Mouse (Mus musculus) forebrain, embryonic 16.5 days (tissue): ENCODE data around the gene Gstm3. TPM values are rescaled to one million over a fixed set of nuclear protein-coding genes. Genes with fewer than 3 reads are reported as not detected.
"Not testable (repeated sequence)": the region's sequence is repeated elsewhere in the genome, so short reads cannot be mapped to it uniquely, and the experiment has no call there.

Source experiments
- ATAC-seq: fragments of 200-750 bp; cut with Nextera tagmentation; 2 replicates; pipeline ENCODE4 v1.8.0; 2017; ENCODE audit warnings: mild to moderate bottlenecking, moderate library complexity
- H3K27ac ChIP-seq: fragments of 300-500 bp; sonication (generic); 2 replicates; pipeline ENCODE4 v1.5.1; 2014; ENCODE audit warnings: low read length, control low read depth
- H3K27me3 ChIP-seq: fragments of 300-500 bp; sonication (generic); replicated peaks from 2 replicates; pipeline ENCODE4 v1.6.1; 2014; ENCODE audit warnings: low read length; ENCODE audit not compliant: control insufficient read depth, insufficient read depth
- H3K36me3 ChIP-seq: fragments of 300-500 bp; sonication (generic); 2 replicates; pipeline ENCODE4 v1.6.1; 2014; ENCODE audit not compliant: control insufficient read depth, insufficient read depth
- H3K4me1 ChIP-seq: fragments of 300-500 bp; sonication (generic); replicated peaks from 2 replicates; pipeline ENCODE4 v1.6.1; 2014; ENCODE audit warnings: low read length; ENCODE audit not compliant: control insufficient read depth, insufficient read depth
- H3K4me2 ChIP-seq: fragments of 300-500 bp; sonication (generic); 2 replicates; pipeline ENCODE4 v1.6.1; 2014; ENCODE audit warnings: mild to moderate bottlenecking, low read length, control low read depth
- H3K4me3 ChIP-seq: fragments of 300-500 bp; sonication (generic); replicated peaks from 2 replicates; pipeline ENCODE4 v1.5.1; 2014; ENCODE audit warnings: mild to moderate bottlenecking, low read length, control low read depth
- H3K9ac ChIP-seq: fragments of 300-500 bp; sonication (generic); replicated peaks from 2 replicates; pipeline ENCODE4 v1.6.1; 2014; ENCODE audit warnings: low read depth, low read length, control low read depth
- H3K9me3 ChIP-seq: fragments of 300-500 bp; sonication (generic); 2 replicates; pipeline ENCODE4 v1.6.1; 2016; ENCODE audit warnings: low read length; ENCODE audit not compliant: control insufficient read depth
- WGBS: fragments of 180-500 bp; shearing (Covaris S2); extraction: QIAGEN DNeasy Blood & Tissue Kit; methylation state at CpG from one replicate; pipeline ENCODE4 v1.1.7; 2014; 5-methylcytosine and 5-hydroxymethylcytosine counted together
- polyA plus RNA-seq: library from polyadenylated mRNA; unstranded; fragments of >200 nt; fragmentation: Nextera tagmentation; extraction: Ambion mirVana; gene quantifications from 2 replicates; pipeline ENCODE4 v1.2.1, GENCODE M21; 2015

Gene Gstm3
- polyA plus RNA-seq, 1 experiment from 2014 or later = not detected

- H3K36me3 ChIP-seq = no peaks in the 10 kb centered on the region
- no peaks in the 10 kb centered on the region for H3K9me3 ChIP-seq
- H3K4me3 ChIP-seq = no peak overlapping the region
- ATAC-seq = 0 out of 2 replicates have a peak, but pooled peaks have one; percentile 52
- no peaks in the 10 kb centered on the region for H3K27me3 ChIP-seq
- no peak overlapping the region for H3K9ac ChIP-seq
- peaks cover 4% of the 10 kb centered on the region; the same call in 1 of the 2 replicates for H3K4me1 ChIP-seq
- WGBS = 63% methylated on average over 2 of the region's 2 CpGs
- H3K27ac ChIP-seq = no peak overlapping the region
- H3K4me2 ChIP-seq = no peak overlapping the region
These were observed 41.2 kb upstream of the Gstm3 start for GRCm38 (mm10) chr3:108010286-108010685.

DNA sequence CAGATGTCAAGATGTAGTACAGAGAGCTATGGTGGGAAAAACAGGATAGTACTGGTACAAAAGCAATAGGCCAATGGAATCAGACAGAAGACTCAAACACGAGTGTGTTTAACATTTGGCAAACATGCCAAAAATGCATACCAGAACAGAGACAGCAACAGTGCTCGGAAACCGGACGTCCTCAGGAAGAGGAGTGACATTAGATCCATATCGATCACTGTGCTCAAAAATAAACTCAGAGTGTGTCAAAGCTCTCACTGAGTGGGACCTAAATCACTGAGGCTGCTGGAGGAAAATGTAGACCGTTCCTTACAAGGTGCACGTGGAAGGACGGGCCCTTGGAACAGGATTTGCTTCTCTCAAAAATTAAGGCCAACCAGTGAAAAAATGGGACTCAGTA lies 32.9 kb upstream of the Gstm3 start:
- Histone ChIP-seq H3K4me2 (no peak overlapping the region), H3K36me3 (no peaks in the 10 kb centered on the region), H3K27ac (no peak overlapping the region), H3K9me3 (no peaks in the 10 kb centered on the region), H3K27me3 (no peaks in the 10 kb centered on the region), H3K9ac (no peak overlapping the region), H3K4me3 (no peak overlapping the region), H3K4me1 (no peaks in the 10 kb centered on the region)
- ATAC-seq = no peak
- WGBS = 88% methylated on average over 8 of the region's 8 CpGs

- Histone ChIP-seq H3K4me2 (no peak overlapping the region), H3K4me1 (no peaks in the 10 kb centered on the region), H3K36me3 (no peaks in the 10 kb centered on the region), H3K9me3 (no peaks in the 10 kb centered on the region), H3K4me3 (no peak overlapping the region), H3K9ac (no peak overlapping the region), H3K27me3 (no peaks in the 10 kb centered on the region), H3K27ac (no peak overlapping the region)
- no peak for ATAC-seq
- WGBS = 94% methylated on average over 3 of the region's 3 CpGs
These were observed 30.4 kb upstream of the Gstm3 start for GRCm38 (mm10) chr3:107999491-107999890.

DNA sequence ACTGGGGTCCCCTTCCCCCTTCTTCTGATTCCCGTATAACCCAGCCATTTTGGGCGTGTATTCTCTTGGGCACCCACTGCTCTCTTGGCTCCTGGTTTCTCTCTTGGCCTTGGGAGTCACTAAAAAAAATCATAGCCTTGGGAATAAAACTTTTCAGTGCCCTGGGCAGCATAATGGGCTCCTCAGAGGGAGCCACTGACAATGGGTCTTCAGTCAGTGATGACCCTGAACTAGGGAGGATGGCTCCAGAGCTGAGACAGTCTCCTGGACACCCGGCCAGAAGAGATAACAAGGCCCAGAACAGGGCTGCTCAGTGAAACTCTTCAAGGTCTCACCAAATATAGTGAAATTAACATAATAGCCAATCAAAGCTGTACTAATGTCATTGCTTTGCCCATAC lies 29.5 kb upstream of the Gstm3 start:
- Histone ChIP-seq H3K4me2 (no peak overlapping the region), H3K4me3 (no peak overlapping the region), H3K4me1 (no peaks in the 10 kb centered on the region), H3K9me3 (no peaks in the 10 kb centered on the region), H3K9ac (no peak overlapping the region), H3K27me3 (no peaks in the 10 kb centered on the region), H3K36me3 (no peaks in the 10 kb centered on the region), H3K27ac (no peak overlapping the region)
- WGBS = 86% methylated on average over 3 of the region's 3 CpGs
- ATAC-seq = no peak

DNA sequence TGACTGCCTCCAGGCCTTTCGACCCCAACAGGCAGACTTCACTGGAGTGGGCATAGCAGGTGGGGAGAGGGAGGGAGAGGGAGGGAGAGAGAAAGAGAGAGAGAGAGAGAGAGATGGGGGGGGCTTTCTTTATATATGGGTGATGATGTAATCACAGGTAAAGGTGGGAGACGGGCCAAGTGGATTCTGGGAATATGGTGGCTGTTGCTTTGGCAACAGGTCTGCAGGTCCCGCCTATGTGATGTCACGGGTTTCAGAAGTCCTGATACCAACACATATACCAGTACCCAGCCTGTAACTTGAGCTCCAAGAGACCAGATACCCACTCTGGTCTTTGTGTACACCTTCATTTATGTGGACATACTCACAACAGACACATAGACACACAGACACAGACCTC lies 27.5 kb upstream of the Gstm3 start:
- no peaks in the 10 kb centered on the region for H3K36me3 ChIP-seq
- H3K4me3 ChIP-seq = no peak overlapping the region
- H3K9me3 ChIP-seq = no peaks in the 10 kb centered on the region
- no peaks in the 10 kb centered on the region for H3K4me1 ChIP-seq
- WGBS = 87% methylated on average over 4 of the region's 4 CpGs
- no peak overlapping the region for H3K27ac ChIP-seq
- H3K4me2 ChIP-seq = no peak overlapping the region
- H3K27me3 ChIP-seq = no peaks in the 10 kb centered on the region
- H3K9ac ChIP-seq = no peak overlapping the region
- ATAC-seq = no peak

GRCm38 (mm10) chr3:107995974-107996373 lies 26.9 kb upstream of the Gstm3 start:
- not testable (repeated sequence) for H3K9ac ChIP-seq, H3K9me3 ChIP-seq, H3K4me2 ChIP-seq, H3K27ac ChIP-seq, H3K36me3 ChIP-seq, ATAC-seq, H3K27me3 ChIP-seq, H3K4me1 ChIP-seq, H3K4me3 ChIP-seq
- 58% methylated on average over 2 of the region's 2 CpGs for WGBS

GRCm38 (mm10) chr3:107986041-107986562 lies 17.0 kb upstream of the Gstm3 start, which contains the start of gene Gstm2:
Gstm2 (minus strand) TSS chr3:107986453.
- H3K4me1 ChIP-seq = no peaks in the 10 kb centered on the region
- no peak for ATAC-seq
- 69% methylated on average over 8 of the region's 8 CpGs for WGBS
- no peak within 1 kb of the TSS for H3K9ac ChIP-seq
- H3K9me3 ChIP-seq = no peaks in the 10 kb centered on the region
- H3K27ac ChIP-seq = no peak within 1 kb of the TSS
- H3K36me3 ChIP-seq = no peaks in the 10 kb centered on the region
- H3K4me2 ChIP-seq = no peak within 1 kb of the TSS
- H3K4me3 ChIP-seq = no peak within 1 kb of the TSS
- H3K27me3 ChIP-seq = no peaks in the 10 kb centered on the region

DNA sequence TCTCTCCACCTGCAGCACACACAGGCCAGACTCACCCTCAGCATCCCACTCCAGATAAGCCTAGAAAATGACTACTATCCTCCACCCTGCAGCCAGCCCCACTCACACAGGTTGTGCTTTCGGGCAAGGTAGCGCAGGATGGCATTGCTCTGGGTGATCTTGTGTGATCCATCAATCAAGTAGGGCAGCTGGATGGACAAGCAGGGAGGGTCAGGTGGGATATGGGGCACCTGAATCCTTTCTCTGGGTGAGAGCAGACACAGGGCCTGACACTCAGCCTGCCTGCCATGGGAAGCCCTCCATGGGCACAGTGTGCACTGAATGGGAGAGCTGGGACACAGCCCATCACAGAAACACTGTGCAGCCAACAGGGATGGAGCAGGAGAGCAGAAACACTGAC lies 16.1 kb upstream of the Gstm3 start:
- H3K27me3 ChIP-seq, H3K4me1 ChIP-seq, ATAC-seq, H3K4me2 ChIP-seq, H3K4me3 ChIP-seq, H3K27ac ChIP-seq, H3K9ac ChIP-seq, H3K9me3 ChIP-seq, H3K36me3 ChIP-seq: not testable (repeated sequence)
- 96% methylated on average over 2 of the region's 2 CpGs for WGBS

DNA sequence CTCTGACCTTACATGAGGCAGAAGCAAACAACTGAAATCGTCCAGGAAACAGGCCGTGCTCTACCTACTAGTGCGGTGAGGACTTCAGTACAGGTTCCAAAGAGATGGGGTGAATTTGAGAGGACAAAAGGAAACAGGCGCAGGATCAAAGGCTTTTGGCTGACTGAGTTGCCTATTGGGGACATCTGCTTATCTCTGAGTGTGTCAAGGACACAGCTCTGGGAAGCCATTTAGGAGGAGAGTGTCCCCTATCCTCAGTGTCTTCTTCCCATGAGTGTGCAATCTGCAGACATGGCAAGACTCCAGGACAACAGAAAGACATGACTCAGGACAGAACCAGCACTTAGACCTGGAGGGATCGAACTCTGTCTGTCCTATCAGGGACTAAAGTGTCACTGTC lies 15.4 kb upstream of the Gstm3 start:
- no peak for ATAC-seq
- H3K27me3 ChIP-seq = no peaks in the 10 kb centered on the region
- no peaks in the 10 kb centered on the region for H3K9me3 ChIP-seq
- 91% methylated on average over 5 of the region's 5 CpGs for WGBS
- H3K27ac ChIP-seq = no peak overlapping the region
- H3K9ac ChIP-seq = no peak overlapping the region
- H3K4me3 ChIP-seq = no peak overlapping the region
- H3K4me1 ChIP-seq = no peaks in the 10 kb centered on the region
- H3K4me2 ChIP-seq = no peak overlapping the region
- H3K36me3 ChIP-seq = no peaks in the 10 kb centered on the region

- Histone ChIP-seq H3K9me3 (no peaks in the 10 kb centered on the region), H3K4me2 (no peak overlapping the region), H3K9ac (no peak overlapping the region), H3K27ac (no peak overlapping the region), H3K27me3 (no peaks in the 10 kb centered on the region), H3K4me1 (no peaks in the 10 kb centered on the region), H3K36me3 (no peaks in the 10 kb centered on the region), H3K4me3 (no peak overlapping the region)
- no peak for ATAC-seq
- 64% methylated on average over 3 of the region's 3 CpGs for WGBS
These were observed 14.7 kb upstream of the Gstm3 start for GRCm38 (mm10) chr3:107983771-107984170.
